Mouse (Mus musculus) kidney, postnatal 4 days (tissue): Measurements from ENCODE around the gene Snx9.
A peak's percentile ranks its signal among the peaks of the same experiment; 100 is the strongest.

Experiments
- DNase-seq, 2 experiments: peaks; one replicate each; pipeline ENCODE4 v3.0.0; 2021; ENCODE audit warnings: mixed read lengths in 2 of 2

Snx9 gene

DNA sequence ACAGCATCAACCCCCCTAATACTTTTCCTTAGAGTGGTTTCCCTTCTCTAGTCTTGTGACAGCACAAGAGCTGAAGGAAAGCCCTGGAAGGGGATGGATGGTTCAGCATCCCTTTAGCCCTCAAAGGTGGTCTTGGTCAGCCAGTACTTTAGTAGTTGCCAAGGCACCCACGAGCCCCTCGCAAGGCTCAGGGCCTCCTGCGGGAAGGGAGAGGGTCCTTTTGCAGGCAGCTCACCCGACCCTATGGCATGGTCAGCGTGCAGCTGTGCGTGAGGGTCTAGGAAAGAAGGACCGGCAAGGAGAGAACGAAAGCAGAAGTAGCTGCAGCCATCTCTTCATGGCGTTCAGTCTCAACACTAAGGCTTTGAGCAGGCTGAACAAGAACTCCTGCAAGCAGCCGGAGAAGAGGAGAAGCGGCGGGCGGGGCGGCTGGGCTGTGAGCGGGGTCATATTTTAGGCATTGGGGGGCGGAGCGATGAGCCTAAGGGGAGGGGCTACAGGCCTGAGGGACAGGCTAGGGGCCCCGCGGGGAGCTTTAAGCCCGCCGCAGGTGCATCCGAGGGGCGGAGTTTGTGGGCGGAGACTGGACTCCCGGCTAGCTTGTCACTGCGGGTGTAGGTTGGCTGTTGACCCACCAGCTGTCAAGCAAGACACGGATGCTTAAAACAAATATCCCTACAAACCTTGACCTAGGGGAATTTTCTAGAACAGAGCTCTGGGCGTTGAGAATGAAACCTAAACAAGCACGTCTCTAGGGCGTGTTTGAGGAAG is 93.6 kb downstream of the Snx9 start:
- DNase-seq: peak; percentile 87 to 91

DNA sequence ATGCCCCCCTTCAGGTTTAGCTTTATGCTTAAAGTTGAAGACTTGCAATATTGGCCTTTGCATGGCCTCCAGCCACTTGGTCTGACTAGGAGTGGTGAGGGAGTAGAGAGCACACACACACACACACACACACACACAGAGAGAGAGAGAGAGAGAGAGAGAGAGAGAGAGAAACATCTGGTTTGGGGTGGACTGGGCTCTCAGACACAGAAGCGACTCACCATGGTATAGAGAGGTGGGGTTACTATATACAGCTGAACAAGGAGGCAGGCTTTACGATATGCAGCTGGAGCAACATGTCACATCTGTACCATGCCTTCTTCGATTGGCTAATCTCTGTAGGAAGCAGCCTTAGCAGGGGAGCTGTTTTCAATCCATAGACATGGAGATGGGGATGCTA is 94.6 kb downstream of the Snx9 start:
- DNase-seq: no peak

DNA sequence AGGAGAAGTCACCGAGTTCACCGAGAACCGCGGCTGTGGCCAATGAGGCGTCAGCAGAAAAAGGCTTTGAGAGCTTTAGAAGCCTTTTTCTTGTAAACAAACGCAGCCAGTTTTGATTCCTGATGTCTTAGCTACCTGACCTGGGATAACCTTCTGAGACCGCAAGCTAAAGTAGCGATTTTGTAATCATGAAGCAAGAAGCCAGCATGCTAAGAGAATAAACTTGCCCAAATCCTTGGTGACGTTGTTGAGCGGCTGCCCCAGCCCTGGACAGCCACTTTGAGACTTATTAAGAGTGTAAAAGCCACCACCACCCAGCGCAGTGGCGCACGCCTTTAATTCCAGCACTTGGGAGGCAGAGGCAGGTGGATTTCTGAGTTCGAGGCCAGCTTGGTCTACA is 95.1 kb downstream of the Snx9 start:
- no peak for DNase-seq

DNA sequence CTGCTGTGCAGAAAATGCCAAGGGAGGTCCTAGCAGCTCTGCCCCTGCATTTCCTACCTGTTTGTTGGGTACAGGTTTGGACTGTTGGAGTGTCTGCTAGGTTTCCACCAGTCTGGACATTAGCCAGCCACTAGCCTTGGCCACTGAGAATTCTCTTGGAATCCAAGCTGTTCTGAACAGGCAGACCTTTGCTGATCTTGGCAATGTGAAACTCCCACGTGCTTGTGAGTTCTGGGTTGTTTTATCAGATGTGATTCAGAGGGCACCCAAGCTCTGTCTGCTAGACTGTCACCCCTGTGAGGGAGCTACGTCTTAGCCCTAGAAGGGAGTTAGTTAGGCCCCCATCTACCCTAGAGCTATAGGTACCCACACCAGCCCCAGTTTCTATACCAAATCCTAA is 96.3 kb downstream of the Snx9 start:
- DNase-seq: no peak

DNA sequence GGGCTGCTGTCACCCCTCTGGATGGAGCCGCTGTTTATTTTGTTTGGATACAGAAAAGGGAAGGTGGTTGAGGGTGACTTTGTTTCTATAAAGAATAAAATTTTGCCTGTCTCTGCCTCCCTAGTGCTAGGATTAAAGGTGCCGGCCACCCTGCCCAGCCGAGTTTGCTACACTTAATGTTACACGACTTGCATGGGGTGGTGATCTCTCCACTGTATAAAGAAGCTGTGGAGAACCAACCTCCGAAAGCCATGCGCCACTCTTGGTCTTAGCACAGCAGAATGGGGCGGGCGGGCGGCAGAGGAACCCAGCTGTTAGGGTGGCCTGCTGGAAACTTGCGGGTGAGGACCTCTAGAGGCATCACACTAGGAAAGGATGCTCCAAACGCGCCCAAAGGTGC is 98.7 kb downstream of the Snx9 start:
- peak in 1 of 2 experiments; percentile 34 for DNase-seq

DNA sequence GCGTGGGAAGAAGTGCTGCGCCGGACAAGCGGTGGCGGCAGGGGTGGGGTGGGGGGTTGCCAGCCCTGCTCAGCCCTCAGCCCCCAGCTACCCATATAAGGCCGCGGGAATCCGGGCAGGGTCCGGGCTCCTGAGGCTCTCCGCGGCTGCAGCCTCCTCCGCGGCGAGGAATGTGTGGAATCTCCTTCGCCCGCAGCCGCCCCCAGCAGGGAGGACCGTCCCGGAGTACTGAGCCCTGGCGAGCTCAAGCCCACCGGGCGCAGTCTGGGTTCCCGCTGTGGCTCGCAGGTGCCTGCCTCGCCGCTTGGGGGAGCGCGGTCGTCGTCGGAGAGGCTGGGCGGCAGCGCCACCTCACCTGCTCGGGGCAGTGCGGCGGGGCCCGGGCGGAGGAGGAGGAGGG is 99.7 kb downstream of the Snx9 start:
- DNase-seq: peak; percentile 88 to 93

DNA sequence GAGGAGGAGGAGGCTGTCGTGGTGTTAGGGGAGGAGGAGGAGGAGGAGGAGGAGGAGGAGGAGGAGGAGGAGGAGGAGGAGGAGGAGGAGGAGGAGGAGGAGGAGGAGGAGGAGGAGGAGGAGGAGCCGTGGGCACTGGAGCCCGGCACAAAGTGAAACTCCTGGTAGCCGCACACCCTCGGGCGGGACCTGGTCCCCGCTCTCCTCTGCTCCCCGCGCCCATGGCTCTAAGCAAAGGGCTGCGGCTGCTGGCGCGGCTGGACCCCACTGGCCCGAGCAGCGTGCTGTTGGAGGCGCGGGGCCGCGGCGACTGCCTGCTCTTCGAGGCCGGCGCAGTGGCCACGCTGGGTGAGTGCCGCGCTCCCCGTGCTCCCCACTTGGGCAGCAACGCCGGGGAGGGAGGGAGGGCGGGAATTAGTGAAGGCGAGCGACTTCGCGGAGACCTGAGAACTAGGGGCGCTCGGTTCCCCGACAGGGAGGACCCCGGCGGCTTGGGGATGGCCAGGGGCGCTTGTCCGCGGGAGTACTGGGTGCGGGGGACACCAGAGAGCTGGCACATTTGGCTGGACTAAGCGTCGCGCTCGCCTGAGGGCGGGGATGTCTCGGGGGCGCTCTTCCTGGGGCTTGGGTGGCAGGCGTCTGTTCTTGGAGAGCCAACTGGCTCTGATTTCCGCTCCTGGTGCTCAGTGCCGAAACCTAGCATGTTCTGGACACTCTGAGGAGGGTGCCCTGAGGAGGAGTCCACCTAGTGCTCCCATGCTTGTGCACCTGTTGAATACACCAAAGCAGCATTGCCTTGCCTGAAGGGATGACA is 100.3 kb downstream of the Snx9 start, which contains the start of gene Synj2:
Synj2 (plus strand) TSS at position 51 of the 814 bp plus-strand sequence.
- peak; percentile 72 to 84 for DNase-seq

DNA sequence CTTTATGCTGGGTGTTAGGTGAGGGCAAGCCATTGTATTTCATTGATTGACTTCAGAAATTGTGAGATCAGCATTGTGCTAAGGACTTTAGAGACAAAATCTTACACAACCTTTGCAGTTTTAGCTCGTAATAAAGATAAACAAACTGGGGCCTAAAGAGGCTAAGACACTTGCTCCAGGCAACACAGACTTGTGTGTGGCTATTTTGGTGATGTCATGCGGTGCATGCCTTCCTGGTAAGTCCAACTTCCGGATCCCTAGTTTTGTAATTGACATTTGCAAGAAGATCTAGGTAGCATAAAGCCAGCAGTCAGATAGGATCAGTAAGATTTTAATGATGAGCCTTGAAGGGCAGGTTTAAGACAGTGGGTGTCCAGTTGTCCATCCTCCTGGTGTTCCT is 101.0 kb downstream of the Snx9 start:
- DNase-seq: no peak

DNA sequence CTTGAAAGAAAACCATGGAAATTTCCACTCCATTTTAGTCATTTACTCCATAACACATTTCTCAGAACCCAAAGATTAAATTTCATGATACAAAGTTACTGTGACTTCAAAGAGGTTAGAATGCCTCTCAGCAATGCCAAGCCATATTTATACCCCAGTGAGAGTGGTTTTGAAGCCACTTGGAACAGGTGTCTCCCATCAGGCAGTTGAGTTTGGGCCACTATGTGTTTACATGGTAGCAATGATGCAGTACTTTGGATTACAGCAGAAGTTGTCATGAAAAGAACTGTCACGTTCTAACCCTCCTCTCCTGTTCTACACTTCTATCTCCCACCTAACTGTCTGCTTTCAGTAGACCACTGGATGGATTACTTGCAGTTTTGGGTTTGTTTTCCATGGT is 101.9 kb downstream of the Snx9 start:
- DNase-seq: no peak

DNA sequence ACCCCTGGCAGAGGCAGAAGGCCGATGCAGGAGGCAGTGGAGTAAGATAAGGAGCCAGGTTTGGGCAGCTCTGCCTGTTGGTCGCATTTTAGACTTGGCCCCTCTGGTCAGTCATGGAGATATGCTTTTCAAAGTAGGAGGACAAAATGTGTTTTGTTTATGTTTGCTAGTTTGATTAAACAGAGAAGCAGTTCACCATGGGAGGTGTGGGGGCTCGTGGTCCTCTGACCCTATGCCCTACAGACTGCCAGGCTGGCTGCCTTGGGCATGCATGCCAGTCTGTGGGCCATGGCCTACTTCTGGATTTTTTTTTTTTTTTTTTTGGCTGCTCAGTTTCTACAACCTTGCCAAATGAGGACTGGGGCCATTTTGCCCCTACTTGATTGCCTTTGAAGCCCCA is 105.9 kb downstream of the Snx9 start:
- DNase-seq: no peak

DNA sequence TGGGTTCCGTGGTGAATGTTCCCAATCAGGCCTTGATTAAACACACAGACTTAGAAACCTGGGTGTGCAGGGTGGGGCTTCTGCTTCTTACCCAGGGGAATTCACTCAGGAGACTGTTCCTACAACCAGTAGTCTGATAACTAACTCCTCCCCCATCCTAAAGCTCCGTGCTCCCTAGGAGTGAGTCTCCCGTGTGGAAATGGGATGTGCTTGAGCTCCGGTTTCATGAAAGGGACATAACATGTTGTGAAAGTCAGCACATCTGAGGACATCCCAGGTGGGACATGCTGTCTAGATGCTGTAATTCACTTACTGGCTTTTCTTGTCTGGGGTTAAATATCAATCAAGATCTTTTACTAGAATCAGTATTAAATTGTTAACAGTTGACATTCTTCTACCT is 111.3 kb downstream of the Snx9 start:
- DNase-seq: no peak

DNA sequence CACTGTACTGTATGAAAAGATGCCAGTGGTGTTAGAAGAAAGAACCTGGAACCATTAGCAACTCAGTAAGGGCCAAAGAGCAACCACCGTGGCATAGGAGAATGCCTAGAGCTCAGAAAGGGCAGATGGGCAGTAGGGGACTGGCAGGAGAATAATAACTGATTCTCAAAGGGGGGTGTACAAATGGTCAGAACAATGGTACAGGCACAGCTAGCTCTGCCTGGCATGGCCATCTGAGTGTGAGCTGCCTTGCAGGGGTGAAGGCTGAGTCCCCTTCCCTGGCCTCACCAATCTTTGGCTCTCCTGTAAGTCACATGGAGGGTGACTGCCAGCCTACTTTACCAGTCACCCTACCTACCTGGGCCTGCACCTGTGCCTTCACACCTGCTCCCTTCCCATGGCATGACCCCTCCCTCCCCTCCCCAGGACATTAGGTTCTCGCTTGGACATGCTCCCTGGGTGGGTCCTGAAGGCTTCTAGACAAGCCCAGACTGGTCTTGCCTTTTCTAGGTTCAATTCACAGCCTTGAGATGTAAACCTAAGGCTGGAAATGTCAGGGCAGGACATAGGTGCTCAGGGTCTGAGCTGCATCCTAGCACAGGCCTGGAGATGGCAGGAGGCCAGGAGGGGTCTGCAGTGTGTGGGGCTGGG is 115.3 kb downstream of the Snx9 start:
- DNase-seq: no peak

DNA sequence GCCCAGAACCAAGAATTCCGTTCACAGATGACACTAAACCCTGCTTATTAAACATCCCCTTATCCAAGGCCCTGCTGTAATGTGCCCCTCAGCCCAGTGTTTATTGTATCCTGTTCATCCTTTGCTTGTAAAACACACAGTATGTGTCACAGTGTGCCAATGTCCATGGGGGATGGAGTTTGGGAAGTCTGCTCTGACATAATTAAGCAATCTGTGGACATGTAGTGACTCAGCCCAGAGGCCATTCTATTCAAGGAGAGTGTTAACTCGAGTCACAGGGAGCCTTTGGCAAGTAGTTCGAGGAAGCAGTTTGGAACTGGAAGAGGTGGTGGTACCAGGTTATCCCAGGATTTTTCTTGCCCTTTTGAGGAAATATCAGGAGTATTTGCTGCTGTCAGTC is 116.0 kb downstream of the Snx9 start:
- DNase-seq: no peak

DNA sequence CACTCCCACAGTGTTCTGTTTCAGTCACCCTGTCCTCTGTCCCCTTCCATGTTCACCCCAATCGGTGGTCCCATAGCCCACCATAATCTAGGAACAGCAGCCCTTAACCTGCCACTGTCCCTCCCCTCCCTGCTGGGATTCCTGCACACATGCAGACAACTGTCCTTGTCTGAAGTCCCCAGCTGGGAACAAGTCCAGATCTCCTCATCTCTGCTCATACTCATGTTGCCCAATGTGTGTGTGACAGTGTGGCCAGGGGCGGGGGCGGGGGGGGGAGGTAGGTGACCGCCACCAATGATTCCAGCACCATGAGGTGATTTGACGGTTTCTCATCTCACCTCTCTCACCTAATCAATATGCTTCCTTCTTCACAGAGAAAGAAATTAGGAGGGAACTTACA is 117.1 kb downstream of the Snx9 start:
- DNase-seq: no peak

DNA sequence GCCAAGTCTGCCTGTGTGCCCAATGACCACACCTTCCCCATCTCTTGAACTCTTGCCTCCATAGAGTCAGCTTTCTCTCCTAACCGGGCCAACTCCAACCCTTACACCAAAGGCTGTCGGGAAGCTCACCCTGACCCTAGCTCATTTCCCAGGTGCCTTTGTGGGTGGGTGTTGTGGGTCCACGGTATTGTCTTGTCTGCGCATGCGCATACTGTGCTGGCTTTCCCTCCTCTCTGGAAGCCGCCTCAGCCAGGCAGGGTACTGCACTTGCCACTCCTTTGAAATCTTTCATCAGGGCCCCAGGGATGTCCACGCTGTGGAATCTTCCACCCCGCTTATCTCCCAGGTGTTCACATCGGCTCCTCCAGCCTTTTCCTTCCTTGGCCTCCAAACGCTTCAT is 117.5 kb downstream of the Snx9 start:
- no peak for DNase-seq

DNA sequence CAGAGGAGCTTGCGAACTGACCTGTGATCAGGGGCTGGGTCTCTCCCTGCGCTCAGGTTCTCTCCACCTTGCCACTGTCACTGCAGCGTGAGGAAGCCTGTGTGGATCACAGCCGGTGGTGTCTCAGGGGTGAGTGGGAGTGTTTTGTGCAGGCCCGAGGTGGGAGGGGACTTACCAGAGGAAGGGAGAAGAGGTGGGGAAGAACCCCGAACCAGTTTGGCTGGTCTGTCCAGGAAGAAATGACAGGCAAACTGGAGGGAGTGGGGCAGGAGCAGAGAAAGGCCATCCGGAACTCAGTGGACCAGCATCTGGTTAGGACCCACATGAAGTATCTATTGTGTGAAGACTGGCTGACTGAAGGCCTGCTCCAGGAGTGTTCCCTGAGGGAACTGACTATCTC is 118.0 kb downstream of the Snx9 start:
- no peak for DNase-seq

DNA sequence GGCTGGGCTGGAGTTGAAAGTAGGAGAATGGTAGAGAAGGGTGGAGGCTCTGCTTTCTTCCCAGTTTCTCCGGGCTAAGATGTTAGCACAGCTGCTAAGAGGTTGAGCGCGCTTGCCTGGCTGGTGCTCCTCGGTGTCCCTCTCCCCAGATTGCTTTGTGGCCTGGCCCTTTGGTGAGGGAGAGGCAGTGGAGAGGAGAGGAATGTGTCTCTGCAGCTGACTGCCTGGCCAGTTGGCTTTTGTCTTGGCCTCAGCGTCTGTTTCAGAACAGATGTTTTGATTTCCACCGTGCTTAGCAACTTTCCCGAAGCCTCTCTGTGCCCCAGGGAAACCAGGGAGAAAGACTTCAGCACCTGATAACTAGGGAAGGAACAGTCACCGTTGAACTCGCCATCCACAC is 118.7 kb downstream of the Snx9 start:
- DNase-seq: peak; percentile 31 to 52

DNA sequence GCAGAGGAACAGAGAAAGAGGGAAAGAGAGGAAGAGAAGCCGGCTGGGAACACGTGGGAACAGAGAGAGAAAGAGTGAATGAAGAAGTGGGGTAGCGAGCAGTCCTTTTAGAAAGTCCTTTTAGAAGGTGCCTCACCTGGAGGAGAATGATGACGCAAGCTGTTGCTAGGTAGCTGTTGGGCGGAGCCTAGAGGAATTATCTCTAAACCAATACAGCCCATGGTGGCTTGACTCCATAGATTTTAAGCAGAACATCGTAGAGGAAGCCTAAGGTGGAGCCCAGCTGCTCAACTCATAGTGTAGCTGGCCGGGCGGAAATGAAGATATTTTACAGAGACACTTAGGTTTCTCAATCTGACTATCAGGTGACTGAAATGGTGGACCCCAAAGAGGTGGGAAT is 122.6 kb downstream of the Snx9 start:
- DNase-seq: no peak

DNA sequence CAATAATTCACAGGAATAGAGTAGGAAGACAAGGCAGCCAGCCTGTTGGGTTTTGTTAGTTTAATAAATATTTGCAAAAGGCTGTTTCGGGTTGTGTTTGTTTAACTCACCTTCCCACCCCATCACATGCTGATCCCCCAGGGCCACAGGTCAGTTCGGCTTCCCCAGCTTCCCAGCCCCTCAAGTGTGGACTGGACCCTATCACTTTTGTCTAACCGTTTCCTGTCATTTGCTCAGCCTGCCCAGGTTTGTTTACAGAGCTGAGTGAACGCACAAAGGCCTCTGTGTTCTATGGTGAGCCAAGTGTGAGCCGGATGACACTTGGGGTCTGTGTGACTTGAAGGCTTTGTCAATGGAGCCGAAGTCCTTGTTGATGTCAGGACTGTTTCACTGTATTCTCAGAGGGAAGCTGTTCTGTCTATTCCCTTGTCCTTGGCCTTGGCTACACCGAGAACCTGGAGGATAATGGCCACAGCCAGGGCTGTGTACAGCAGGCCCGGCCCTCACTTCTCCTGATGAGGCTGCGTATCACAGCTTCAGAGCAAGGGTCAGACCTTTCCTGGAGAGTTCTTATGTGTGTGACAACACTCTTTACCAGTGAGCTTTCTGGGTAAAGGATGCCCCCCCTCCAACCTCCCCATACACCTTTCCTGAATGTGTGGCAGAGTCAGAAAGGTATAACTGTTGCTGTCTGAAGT is 124.1 kb downstream of the Snx9 start:
- DNase-seq: no peak

DNA sequence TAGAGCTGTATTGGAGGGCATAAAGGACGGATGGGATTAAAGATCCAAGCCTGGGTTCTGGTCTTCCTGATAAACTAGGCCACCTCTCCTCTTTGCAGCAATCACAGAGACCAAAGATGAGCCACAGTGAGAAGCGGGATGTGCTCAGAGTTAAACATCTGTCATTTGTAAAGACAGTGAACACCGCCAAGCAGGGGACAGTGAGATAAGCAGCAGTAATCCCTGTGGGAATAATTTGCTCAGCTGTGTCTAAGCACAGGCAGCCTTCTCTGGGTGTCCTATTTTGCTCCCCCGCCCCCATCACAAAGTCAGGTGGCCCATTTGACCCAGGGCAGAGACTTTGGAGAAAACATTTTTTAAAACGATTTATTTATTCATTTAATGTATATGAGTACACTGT is 125.6 kb downstream of the Snx9 start:
- DNase-seq: no peak

DNA sequence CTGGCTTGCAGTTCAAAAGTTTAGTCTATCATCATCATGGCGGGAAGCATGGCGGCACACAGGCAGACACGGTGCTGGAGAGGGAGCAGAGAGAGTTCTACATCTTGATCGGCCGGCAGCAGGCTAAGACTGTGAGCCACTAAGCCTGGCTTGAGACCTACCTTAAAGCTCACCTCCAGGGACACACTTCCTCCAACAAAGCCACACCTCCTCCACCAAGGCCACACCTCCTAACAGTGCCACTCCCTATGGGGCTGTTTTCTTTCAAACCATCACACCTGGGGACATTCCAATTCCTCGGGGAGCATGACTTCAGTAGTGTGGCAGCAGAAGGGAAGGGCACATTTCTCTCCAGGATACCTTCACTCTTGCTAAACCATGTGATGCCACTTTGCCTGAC is 127.4 kb downstream of the Snx9 start:
- no peak for DNase-seq

DNA sequence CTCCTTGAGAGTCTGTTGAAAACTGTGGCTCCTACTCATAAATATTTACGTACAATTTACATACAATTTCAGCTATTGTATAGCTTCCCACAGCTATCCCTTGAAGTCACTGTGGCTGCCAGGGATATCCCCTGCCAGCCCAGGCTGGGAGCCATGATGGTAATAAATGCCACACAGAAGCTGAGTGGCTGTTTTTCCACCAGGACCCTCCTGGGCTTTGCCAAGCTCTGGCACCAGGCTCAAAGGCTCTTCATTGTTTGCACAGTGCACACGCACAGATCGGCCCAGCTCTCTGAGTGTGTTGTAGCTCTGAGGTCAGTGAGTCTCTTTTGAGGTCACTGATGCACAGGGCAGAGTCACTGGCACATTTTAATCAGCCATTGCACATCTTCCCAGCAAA is 128.1 kb downstream of the Snx9 start:
- DNase-seq: no peak

DNA sequence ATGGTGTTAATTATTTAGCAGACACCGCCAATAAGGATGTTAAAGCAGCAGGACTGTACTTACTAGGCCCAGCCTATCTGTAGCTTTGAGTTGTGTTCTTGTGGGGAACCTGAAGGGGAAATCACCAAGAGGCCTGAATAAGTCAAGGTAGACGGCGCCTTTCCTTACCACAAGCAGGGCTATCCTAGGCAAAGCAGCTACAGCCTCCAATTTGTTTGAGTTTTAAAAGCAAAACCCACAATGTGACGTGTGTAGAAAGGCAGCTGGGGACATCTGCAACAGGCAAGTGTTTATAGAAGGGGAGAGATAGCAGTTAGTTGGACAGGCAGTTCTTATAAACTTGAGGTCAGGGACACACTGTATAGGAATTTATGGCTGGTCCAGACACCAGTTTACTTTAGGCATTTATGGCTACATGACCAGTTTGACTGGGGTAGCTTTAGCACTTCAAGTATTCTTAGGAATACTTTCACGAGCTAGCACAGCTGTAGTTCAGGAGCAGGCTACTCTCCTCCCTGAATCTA is 129.2 kb downstream of the Snx9 start:
- DNase-seq: no peak
